Mouse (Mus musculus) heart, postnatal 0 days (tissue): Measurements from ENCODE around the gene Zfp664.

ENCODE experiments used
- CTCF ChIP-seq: IDR thresholded peaks from 2 replicates; pipeline ENCODE4 v1.5.1; 2016; ENCODE audit warnings: antibody characterized with exemption, control low read depth, low read depth
- EP300 ChIP-seq: IDR thresholded peaks from 2 replicates; pipeline ENCODE4 v1.6.1; 2016; ENCODE audit warnings: antibody characterized with exemption, low read depth

- TF ChIP-seq CTCF (no peak), EP300 (no peak)
These were observed 8.3 kb upstream of the Zfp664 start for GRCm38 (mm10) chr5:124854202-124854601.
